Mouse (Mus musculus) testis, adult 2 months (tissue): ENCODE results near the gene Ddx39b.

ENCODE experiments used
- CTCF ChIP-seq: fragments of 200-500 bp; IDR thresholded peaks from 2 replicates; pipeline ENCODE4 v1.5.1; 2012; ENCODE audit warnings: low read depth, mild to moderate bottlenecking, inconsistent platforms, low read length, moderate library complexity; ENCODE audit not compliant: control insufficient read depth, insufficient read depth, insufficient replicate concordance
- POLR2A ChIP-seq: fragments of 200-500 bp; IDR thresholded peaks from 2 replicates; pipeline ENCODE4 v1.6.1; 2012; ENCODE audit warnings: low read depth, mild to moderate bottlenecking, inconsistent platforms, low read length, moderate library complexity; ENCODE audit not compliant: control insufficient read depth

- TF ChIP-seq CTCF (no peak), POLR2A (no peak)
These were observed 41.1 kb upstream of the Ddx39b start for GRCm38 (mm10) chr17:35200398-35200797.
